Mouse (Mus musculus) neural tube, embryonic 11.5 days (tissue): ENCODE data around the gene Atp8b2. TPM values are rescaled to one million over a fixed set of nuclear protein-coding genes. Genes with fewer than 3 reads are reported as not detected.

Experiments used
- ATAC-seq: fragments of 200-750 bp; cut with Nextera tagmentation; 2 replicates; pipeline ENCODE4 v1.8.0; 2017; ENCODE audit warnings: moderate number of reproducible peaks, mild to moderate bottlenecking, moderate TSS enrichment, moderate library complexity; ENCODE audit not compliant: insufficient read depth, low FRiP score, low TSS enrichment
- DNase-seq: peaks from one replicate; pipeline ENCODE4 v3.0.0-alpha.2; 2015; ENCODE audit warnings: low spot score
- H3K27ac ChIP-seq: fragments of 300-500 bp; sonication (generic); 2 replicates; pipeline ENCODE4 v1.5.1; 2014; ENCODE audit warnings: low read depth, mild to moderate bottlenecking, low read length
- H3K27me3 ChIP-seq: fragments of 300-500 bp; sonication (generic); 2 replicates; pipeline ENCODE4 v1.6.1; 2014; ENCODE audit warnings: mild to moderate bottlenecking, low read length, mixed read lengths; ENCODE audit not compliant: control insufficient read depth, insufficient read depth
- H3K36me3 ChIP-seq: fragments of 300-500 bp; sonication (generic); 2 replicates; pipeline ENCODE4 v1.6.1; 2014; ENCODE audit warnings: mild to moderate bottlenecking, low read length, moderate library complexity, mixed read lengths; ENCODE audit not compliant: control insufficient read depth, insufficient read depth
- H3K4me1 ChIP-seq: fragments of 300-500 bp; sonication (generic); 2 replicates; pipeline ENCODE4 v1.6.1; 2014; ENCODE audit warnings: low read length, mixed read lengths; ENCODE audit not compliant: control insufficient read depth, insufficient read depth
- H3K4me2 ChIP-seq: fragments of 300-500 bp; sonication (generic); 2 replicates; pipeline ENCODE4 v1.6.1; 2014; ENCODE audit warnings: low read depth, mild to moderate bottlenecking, moderate library complexity
- H3K4me3 ChIP-seq: fragments of 300-500 bp; sonication (generic); 2 replicates; pipeline ENCODE4 v1.5.1; 2014; ENCODE audit warnings: low read depth, low read length
- H3K9ac ChIP-seq: fragments of 300-500 bp; sonication (generic); 2 replicates; pipeline ENCODE4 v1.6.1; 2014; ENCODE audit warnings: mild to moderate bottlenecking, low read length
- H3K9me3 ChIP-seq: fragments of 300-500 bp; sonication (generic); 2 replicates; pipeline ENCODE4 v1.6.1; 2016; ENCODE audit warnings: low read length; ENCODE audit not compliant: control insufficient read depth
- WGBS: fragments of 180-500 bp; shearing (Covaris S2); extraction: QIAGEN DNeasy Blood & Tissue Kit; methylation state at CpG from one replicate; pipeline ENCODE4 v1.1.7; 2014; 5-methylcytosine and 5-hydroxymethylcytosine counted together
- polyA plus RNA-seq: library from polyadenylated mRNA; unstranded; fragments of >200 nt; fragmentation: Nextera tagmentation; extraction: Ambion mirVana; gene quantifications from 2 replicates; pipeline ENCODE4 v1.2.1, GENCODE M21; 2014

Gene Atp8b2
- polyA plus RNA-seq = 11.8 and 13.4 TPM in 2 replicates

- Histone ChIP-seq H3K9me3 (no peaks in the 10 kb centered on the region), H3K27me3 (no peaks in the 10 kb centered on the region), H3K4me1 (peaks cover 25% of the 10 kb centered on the region), H3K4me2 (peak within 1 kb of the TSS; percentile 86), H3K27ac (peak within 1 kb of the TSS; percentile 85), H3K9ac (peak within 1 kb of the TSS; percentile 93), H3K4me3 (peak within 1 kb of the TSS; percentile 97), H3K36me3 (no peaks in the 10 kb centered on the region)
- ATAC-seq (peak; percentile 74), DNase-seq (peak; percentile 84)
- WGBS = under 1% methylated on average over 29 of the region's 35 CpGs
Observed at GRCm38 (mm10) chr3:89963221-89963763, at the start of gene Atp8b2. Gene Atp8b2 (minus strand): TSS chr3:89963508.

- ATAC-seq = no peak
Observed at GRCm38 (mm10) chr3:90010291-90010690, 47.0 kb upstream of the Atp8b2 start.

GRCm38 (mm10) chr3:90004091-90004796 is 40.9 kb upstream of the Atp8b2 start:
- DNase-seq (no peak), ATAC-seq (no peak)
- Histone ChIP-seq H3K27me3 (no peaks in the 10 kb centered on the region), H3K4me1 (0 out of 2 replicates have a peak, but pooled peaks cover under 1% of the 10 kb centered on the region), H3K36me3 (peaks cover 18% of the 10 kb centered on the region), H3K9ac (no peak overlapping the region), H3K4me2 (no peak overlapping the region), H3K27ac (no peak overlapping the region), H3K9me3 (no peaks in the 10 kb centered on the region), H3K4me3 (no peak overlapping the region)
- WGBS = 71% methylated on average over 3 of the region's 3 CpGs

More at GRCm38 (mm10) chr3:90010291-90010690, 47.0 kb upstream of the Atp8b2 start:
- no peak overlapping the region for H3K4me3 ChIP-seq
- H3K27ac ChIP-seq = no peak overlapping the region
- no peaks in the 10 kb centered on the region for H3K27me3 ChIP-seq
- no peaks in the 10 kb centered on the region for H3K4me1 ChIP-seq
- H3K36me3 ChIP-seq = peaks cover 29% of the 10 kb centered on the region
- H3K4me2 ChIP-seq = no peak overlapping the region
- WGBS = 88% methylated on average over 2 of the region's 2 CpGs
- H3K9ac ChIP-seq = no peak overlapping the region
- H3K9me3 ChIP-seq = no peaks in the 10 kb centered on the region
- no peak for DNase-seq

- Histone ChIP-seq H3K27me3 (no peaks in the 10 kb centered on the region), H3K4me1 (0 out of 2 replicates have a peak, but pooled peaks cover 3% of the 10 kb centered on the region), H3K27ac (no peak overlapping the region), H3K36me3 (peaks cover 8% of the 10 kb centered on the region), H3K9me3 (no peaks in the 10 kb centered on the region), H3K4me2 (no peak overlapping the region), H3K4me3 (no peak overlapping the region), H3K9ac (no peak overlapping the region)
- DNase-seq (no peak), ATAC-seq (no peak)
- 79% methylated on average over 4 of the region's 4 CpGs for WGBS
Observed at GRCm38 (mm10) chr3:89999830-90000229, 36.5 kb upstream of the Atp8b2 start.

- no peaks in the 10 kb centered on the region for H3K27me3 ChIP-seq
- H3K36me3 ChIP-seq = peaks cover 8% of the 10 kb centered on the region
- 0 out of 2 replicates have a peak, but pooled peaks cover 3% of the 10 kb centered on the region for H3K4me1 ChIP-seq
- no peak for DNase-seq
- peak overlapping the region; percentile 65 for H3K4me2 ChIP-seq
- H3K9me3 ChIP-seq = no peaks in the 10 kb centered on the region
- peak; percentile 35; the same call in 1 of the 2 replicates for ATAC-seq
- H3K4me3 ChIP-seq = peak overlapping the region; percentile 67
- H3K27ac ChIP-seq = peak overlapping the region; percentile 86
- peak overlapping the region; percentile 63 for H3K9ac ChIP-seq
- 21% methylated on average over 8 of the region's 8 CpGs for WGBS
Observed at GRCm38 (mm10) chr3:89999090-89999489, 35.8 kb upstream of the Atp8b2 start.

GRCm38 (mm10) chr3:89998612-89999054 is 35.3 kb upstream of the Atp8b2 start, which contains the start of gene Hax1:
Gene Hax1 (minus strand): TSS chr3:89998780.
- peak within 1 kb of the TSS; percentile 86 for H3K27ac ChIP-seq
- H3K4me1 ChIP-seq = 0 out of 2 replicates have a peak, but pooled peaks cover 3% of the 10 kb centered on the region
- peaks cover 8% of the 10 kb centered on the region for H3K36me3 ChIP-seq
- WGBS = under 1% methylated on average over 26 of the region's 26 CpGs
- H3K9me3 ChIP-seq = no peaks in the 10 kb centered on the region
- peak; percentile 88 for ATAC-seq
- H3K4me3 ChIP-seq = peak within 1 kb of the TSS; percentile 67
- peak within 1 kb of the TSS; percentile 63 for H3K9ac ChIP-seq
- DNase-seq = peak; percentile 94
- no peaks in the 10 kb centered on the region for H3K27me3 ChIP-seq
- peak within 1 kb of the TSS; percentile 71 for H3K4me2 ChIP-seq

- Histone ChIP-seq H3K27ac (no peak overlapping the region), H3K9me3 (no peaks in the 10 kb centered on the region), H3K27me3 (no peaks in the 10 kb centered on the region), H3K4me3 (peak overlapping the region; percentile 67), H3K36me3 (peaks cover 8% of the 10 kb centered on the region), H3K4me1 (0 out of 2 replicates have a peak, but pooled peaks cover 3% of the 10 kb centered on the region), H3K9ac (peak overlapping the region; percentile 63), H3K4me2 (peak overlapping the region; percentile 71)
- DNase-seq (no peak), ATAC-seq (peak; percentile 65)
- WGBS = 7% methylated on average over 20 of the region's 23 CpGs
Observed at GRCm38 (mm10) chr3:89997791-89998495, 34.6 kb upstream of the Atp8b2 start.

- H3K9ac ChIP-seq = no peak overlapping the region
- H3K27me3 ChIP-seq = no peaks in the 10 kb centered on the region
- DNase-seq = no peak
- peaks cover 2% of the 10 kb centered on the region; the same call in 1 of the 2 replicates for H3K36me3 ChIP-seq
- no peak overlapping the region for H3K27ac ChIP-seq
- 94% methylated on average over 5 of the region's 5 CpGs for WGBS
- H3K4me1 ChIP-seq = 0 out of 2 replicates have a peak, but pooled peaks cover 3% of the 10 kb centered on the region
- H3K4me2 ChIP-seq = no peak overlapping the region
- no peak overlapping the region for H3K4me3 ChIP-seq
- H3K9me3 ChIP-seq = no peaks in the 10 kb centered on the region
- ATAC-seq = no peak
Observed at GRCm38 (mm10) chr3:89994807-89995515, 31.7 kb upstream of the Atp8b2 start.
